Mouse (Mus musculus): ENCODE results near the gene Sh3bgrl. TPM values are rescaled to one million over a fixed set of nuclear protein-coding genes. Genes with fewer than 3 reads are reported as not detected.
A peak's percentile ranks its signal among the peaks of the same experiment; 100 is the strongest.

Gene Sh3bgrl
- polyA plus RNA-seq, 1 experiment, result 18.5 TPM

DNA sequence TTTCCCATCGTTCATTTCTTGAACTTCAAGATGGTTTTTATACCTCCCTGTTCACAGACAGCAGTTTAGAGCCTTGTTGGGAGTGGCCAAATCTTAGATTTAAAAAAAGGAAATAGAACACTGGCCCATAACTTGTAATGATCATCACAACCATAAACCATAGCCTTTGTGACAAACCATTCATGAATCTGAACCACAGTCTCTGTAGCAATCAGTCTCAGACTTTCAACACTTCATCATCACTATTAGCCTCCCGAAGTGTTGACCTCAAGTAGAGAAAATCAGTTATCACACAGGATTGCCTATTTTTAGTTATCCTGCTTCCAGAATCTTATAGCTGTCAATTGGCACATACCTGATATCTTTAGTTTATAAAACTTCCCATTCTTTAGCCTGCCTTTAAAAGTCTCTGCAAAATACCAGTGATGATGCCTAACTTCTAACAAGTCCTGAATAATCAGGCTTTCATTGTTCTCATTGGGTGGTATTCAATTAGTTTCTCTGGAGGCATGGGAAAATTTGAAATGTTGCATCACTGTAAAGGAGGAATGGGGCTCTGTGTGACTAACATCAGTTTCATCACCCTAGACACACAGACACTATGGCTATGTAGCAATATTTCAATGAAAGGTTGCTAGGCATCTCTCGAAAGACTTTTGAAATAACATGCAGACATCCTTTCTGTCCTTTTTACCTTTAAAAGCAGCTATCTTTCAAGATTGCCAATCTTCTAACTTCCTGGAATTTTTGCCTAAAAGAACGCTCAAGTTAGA, 89.7 kb downstream of the Sh3bgrl start:
- Histone ChIP-seq H3K79me2 (ENCODE audit: control insufficient read depth, insufficient read depth) (no peaks in the 10 kb centered on the region), H3K27me3 (ENCODE audit: control insufficient read depth, insufficient read depth, insufficient read length) (no peaks in the 10 kb centered on the region), H3K4me2 (ENCODE audit: low read depth) (no peak overlapping the region), H3K4me3 (no peak overlapping the region), H3ac (ENCODE audit: control insufficient read depth, insufficient read length) (no peak overlapping the region), H3K36me3 (ENCODE audit: control insufficient read depth, insufficient read depth) (no peaks in the 10 kb centered on the region)
- no peak for TF ChIP-seq REST (IDR thresholded peaks at IDR 0.05; ENCODE audit: insufficient read depth, insufficient read length)
- peak; percentile 42; the same call in 1 of the 2 replicates for TF ChIP-seq CEBPB (IDR thresholded peaks at IDR 0.05; ENCODE audit: insufficient read depth, poor library complexity, severe bottlenecking)
- TF ChIP-seq POLR2A (IDR thresholded peaks at IDR 0.05; ENCODE audit: insufficient read length, low read depth), result no peak

DNA sequence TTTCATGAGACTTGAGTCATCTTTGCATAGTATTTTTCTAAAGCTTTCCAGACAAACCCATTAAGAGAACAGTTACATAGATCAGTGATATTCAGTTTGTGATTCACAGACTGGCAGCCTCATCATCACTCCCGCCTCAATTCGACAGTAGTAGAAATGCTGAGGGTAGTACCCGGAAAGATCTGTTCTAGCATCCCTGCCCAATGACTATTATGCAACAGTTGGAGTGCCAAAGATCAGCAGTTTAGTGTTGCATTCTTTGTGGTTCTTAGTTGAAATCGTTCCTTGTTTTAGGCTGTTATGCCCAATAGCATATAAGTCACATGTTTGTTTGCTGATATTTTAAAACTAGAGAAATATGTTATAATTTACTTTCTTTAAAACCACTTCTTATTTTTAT, 94.4 kb downstream of the Sh3bgrl start:
- H3K36me3 ChIP-seq (ENCODE audit: control insufficient read depth, insufficient read depth), result no peaks in the 10 kb centered on the region
- H3K79me2 ChIP-seq (ENCODE audit: control insufficient read depth, insufficient read depth), result no peaks in the 10 kb centered on the region
- no peak overlapping the region for H3K4me3 ChIP-seq
- H3K27me3 ChIP-seq (ENCODE audit: control insufficient read depth, insufficient read depth, insufficient read length), result no peaks in the 10 kb centered on the region
- no peak for TF ChIP-seq TCF12 (IDR thresholded peaks at IDR 0.05; ENCODE audit: insufficient read depth, poor library complexity, severe bottlenecking)
- 0 out of 2 replicates have a peak, but pooled peaks have one; percentile 0 for TF ChIP-seq CEBPB (IDR thresholded peaks at IDR 0.05; ENCODE audit: insufficient read depth, poor library complexity, severe bottlenecking)
- H3ac ChIP-seq (ENCODE audit: control insufficient read depth, insufficient read length), result no peak overlapping the region
- no peak overlapping the region for H3K4me2 ChIP-seq (ENCODE audit: low read depth)

DNA sequence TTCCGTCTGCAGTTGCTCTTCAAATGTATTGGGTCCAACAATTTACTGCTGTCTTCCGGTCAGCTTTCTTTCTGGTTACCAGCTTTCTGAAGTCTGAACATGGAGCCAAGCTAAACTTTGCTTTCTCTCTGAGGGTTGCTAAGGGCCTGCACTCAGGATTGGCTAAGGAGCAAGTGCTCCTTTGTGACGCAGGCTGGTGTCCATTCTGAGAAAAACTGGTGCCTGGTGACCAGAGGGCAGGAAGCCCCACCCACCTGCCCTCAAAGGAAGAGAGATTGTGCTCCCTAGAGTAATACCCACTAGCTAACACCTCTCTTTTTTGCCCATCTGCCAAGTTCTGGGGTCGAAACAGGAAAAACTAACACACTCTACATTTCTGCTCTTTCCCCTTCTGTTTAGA, 95.8 kb downstream of the Sh3bgrl start:
- Histone ChIP-seq H3K79me2 (ENCODE audit: control insufficient read depth, insufficient read depth) (no peaks in the 10 kb centered on the region), H3K4me2 (ENCODE audit: low read depth) (peak overlapping the region; percentile 45)
- TF ChIP-seq MAX (IDR thresholded peaks at IDR 0.05; ENCODE audit: low read depth), result no peak
- no peak for TF ChIP-seq SRF (IDR thresholded peaks at IDR 0.05; ENCODE audit: control insufficient read depth, insufficient read length, low read depth)
- no peak for TF ChIP-seq POLR2AphosphoS2 (IDR thresholded peaks at IDR 0.05; ENCODE audit: insufficient read length, low read depth)
- no peak for TF ChIP-seq E2F4 (IDR thresholded peaks at IDR 0.05; ENCODE audit: insufficient read depth)
- no peak for TF ChIP-seq TCF3 (IDR thresholded peaks at IDR 0.05; ENCODE audit: insufficient read length, low read depth)
- TF ChIP-seq CEBPB (IDR thresholded peaks at IDR 0.05; ENCODE audit: insufficient read depth, poor library complexity, severe bottlenecking), result no peak

DNA sequence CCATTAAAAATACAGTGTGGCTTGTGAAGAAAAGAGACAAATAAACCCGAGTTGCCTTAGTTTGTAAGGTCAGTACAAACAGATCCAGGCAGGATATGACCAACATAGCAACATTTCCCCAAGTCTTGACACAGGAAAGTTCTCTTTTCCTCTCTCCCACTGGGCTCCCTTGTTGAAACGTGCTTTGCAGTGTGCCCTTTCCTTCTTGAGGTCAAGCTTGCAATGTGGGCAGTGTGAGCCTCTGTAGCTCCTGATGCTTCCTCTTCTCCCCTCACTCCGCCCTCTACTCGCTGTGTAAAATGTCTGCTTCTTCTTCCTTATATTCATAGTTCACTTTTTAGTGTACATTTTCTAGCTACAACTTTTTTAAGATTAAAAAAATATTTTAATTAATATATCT, 96.3 kb downstream of the Sh3bgrl start:
- TF ChIP-seq CEBPB (IDR thresholded peaks at IDR 0.05; ENCODE audit: insufficient read depth, poor library complexity, severe bottlenecking) (no peak), MYOG (IDR thresholded peaks at IDR 0.05; ENCODE audit: control insufficient read depth in 1 of 3, insufficient read depth in 1 of 3, insufficient read length in 2 of 3, low read depth in 2 of 3) (no peak), POLR2A (IDR thresholded peaks at IDR 0.05; ENCODE audit: insufficient read length, low read depth) (no peak), SRF (IDR thresholded peaks at IDR 0.05; ENCODE audit: control insufficient read depth, insufficient read length, low read depth) (no peak), TCF12 (IDR thresholded peaks at IDR 0.05; ENCODE audit: insufficient read depth, poor library complexity, severe bottlenecking) (no peak), POLR2AphosphoS2 (IDR thresholded peaks at IDR 0.05; ENCODE audit: insufficient read length, low read depth) (no peak), MYOD1 (IDR thresholded peaks at IDR 0.05; ENCODE audit: control insufficient read depth in 1 of 3, insufficient read length in 2 of 3, low read depth in 2 of 3) (no peak), E2F4 (IDR thresholded peaks at IDR 0.05; ENCODE audit: insufficient read depth) (no peak), USF1 (IDR thresholded peaks at IDR 0.05; ENCODE audit: low read depth) (no peak), MAX (IDR thresholded peaks at IDR 0.05; ENCODE audit: low read depth) (no peak), REST (IDR thresholded peaks at IDR 0.05; ENCODE audit: insufficient read depth, insufficient read length) (no peak), TCF3 (IDR thresholded peaks at IDR 0.05; ENCODE audit: insufficient read length, low read depth) (no peak)

More for the DNA sequence above, 95.8 kb downstream of the Sh3bgrl start:
- Histone ChIP-seq H3K27me3 (ENCODE audit: control insufficient read depth, insufficient read depth, insufficient read length) (no peaks in the 10 kb centered on the region), H3ac (ENCODE audit: control insufficient read depth, insufficient read length) (no peak overlapping the region), H3K36me3 (ENCODE audit: control insufficient read depth, insufficient read depth) (no peaks in the 10 kb centered on the region), H3K4me3 (no peak overlapping the region)

DNA sequence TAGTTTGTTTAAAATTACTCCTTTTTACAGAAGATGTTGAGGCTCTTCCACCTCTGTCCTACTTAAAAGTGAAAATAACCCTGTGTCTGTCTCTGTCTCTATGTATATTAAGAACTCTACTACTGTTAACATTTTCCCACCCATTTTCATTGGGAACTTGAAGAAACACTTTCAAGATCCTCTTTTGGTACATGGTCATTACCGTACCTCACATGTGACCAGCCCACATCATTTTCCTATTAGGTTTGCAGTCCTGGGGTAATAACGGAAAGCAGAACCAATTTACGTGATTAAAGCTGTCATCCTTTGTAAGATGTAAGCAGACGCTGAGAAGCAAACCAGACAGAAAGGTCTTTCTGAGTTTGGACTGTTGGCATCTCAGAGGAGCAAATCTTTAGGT, 101.3 kb downstream of the Sh3bgrl start, which contains the start of gene Gm6377:
TSS of gene Gm6377 (plus strand) at position 289 of the 400 bp plus-strand sequence.
- Histone ChIP-seq H3K36me3 (ENCODE audit: control insufficient read depth, insufficient read depth) (no peaks in the 10 kb centered on the region), H3K27me3 (ENCODE audit: control insufficient read depth, insufficient read depth, insufficient read length) (no peaks in the 10 kb centered on the region), H3ac (ENCODE audit: control insufficient read depth, insufficient read length) (no peak within 1 kb of the TSS), H3K4me3 (no peak within 1 kb of the TSS), H3K4me2 (ENCODE audit: low read depth) (no peak within 1 kb of the TSS), H3K79me2 (ENCODE audit: control insufficient read depth, insufficient read depth) (no peaks in the 10 kb centered on the region)
- no peak for TF ChIP-seq MAX (IDR thresholded peaks at IDR 0.05; ENCODE audit: low read depth)
- no peak for TF ChIP-seq SRF (IDR thresholded peaks at IDR 0.05; ENCODE audit: control insufficient read depth, insufficient read length, low read depth)
- TF ChIP-seq USF1 (IDR thresholded peaks at IDR 0.05; ENCODE audit: low read depth), result no peak
- TF ChIP-seq TCF12 (IDR thresholded peaks at IDR 0.05; ENCODE audit: insufficient read depth, poor library complexity, severe bottlenecking), result no peak

More for the DNA sequence above, 96.3 kb downstream of the Sh3bgrl start:
- H3K36me3 ChIP-seq (ENCODE audit: control insufficient read depth, insufficient read depth), result no peaks in the 10 kb centered on the region
- peak overlapping the region; percentile 45 for H3K4me2 ChIP-seq (ENCODE audit: low read depth)
- H3K4me3 ChIP-seq, result no peak overlapping the region
- no peaks in the 10 kb centered on the region for H3K79me2 ChIP-seq (ENCODE audit: control insufficient read depth, insufficient read depth)
- H3K27me3 ChIP-seq (ENCODE audit: control insufficient read depth, insufficient read depth, insufficient read length), result no peaks in the 10 kb centered on the region
- no peak overlapping the region for H3ac ChIP-seq (ENCODE audit: control insufficient read depth, insufficient read length)

Measured in myocyte (in vitro differentiated cells).